Mouse (Mus musculus): ENCODE measurements around the gene Trim46.

GRCm38 (mm10) chr3:89282291-89282643, 36.2 kb upstream of the Trim46 start:
- TF ChIP-seq POLR2A (IDR thresholded peaks at IDR 0.05; ENCODE audit: extremely low read depth, insufficient read depth, low read length) = no peak
- no peak for TF ChIP-seq CTCF (IDR thresholded peaks at IDR 0.05; ENCODE audit: extremely low read depth, insufficient read depth, low read length)

All from cortical plate, adult 2 months (tissue).